Mouse (Mus musculus): ENCODE measurements at regions not wholly inside any gene's neighbourhood (a gene's known extent, or its start where the extent isn't known, plus 50 kb on each side); places are given as distances from the start of the nearest gene placed in this dataset.

GRCm38 (mm10) chr1:4623268-4623667 lies 184.4 kb upstream of the Gm37988 start:
- no peak for TF ChIP-seq CTCF (IDR thresholded peaks at IDR 0.05; ENCODE audit: borderline replicate concordance, control insufficient read depth, extremely low read depth, insufficient read depth, low read length, poor library complexity)
- no peak for TF ChIP-seq POLR2A (IDR thresholded peaks at IDR 0.05; ENCODE audit: control insufficient read depth, extremely low read depth, insufficient read depth, low read length, poor library complexity)
